Mouse (Mus musculus) lung, embryonic 14.5 days (tissue): ENCODE data around the gene Epb41l4b. TPM values are rescaled to one million over a fixed set of nuclear protein-coding genes. Genes with fewer than 3 reads are reported as not detected.

ENCODE experiments used
- ATAC-seq: fragments of 200-750 bp; cut with Nextera tagmentation; 2 replicates; pipeline ENCODE4 v1.8.0; 2017; ENCODE audit warnings: mild to moderate bottlenecking, moderate TSS enrichment, moderate library complexity; ENCODE audit not compliant: insufficient read depth
- DNase-seq: peaks from one replicate; pipeline ENCODE4 v3.0.0-alpha.2; 2015
- H3K27ac ChIP-seq: fragments of 300-500 bp; sonication (generic); 2 replicates; pipeline ENCODE4 v1.5.1; 2014; ENCODE audit warnings: low read depth, mild to moderate bottlenecking, moderate library complexity
- H3K27me3 ChIP-seq: fragments of 300-500 bp; sonication (generic); 2 replicates; pipeline ENCODE4 v1.6.1; 2014; ENCODE audit warnings: low read length, control low read depth; ENCODE audit not compliant: insufficient read depth
- H3K36me3 ChIP-seq: fragments of 300-500 bp; sonication (generic); 2 replicates; pipeline ENCODE4 v1.6.1; 2014; ENCODE audit warnings: control low read depth; ENCODE audit not compliant: insufficient read depth
- H3K4me1 ChIP-seq: fragments of 300-500 bp; sonication (generic); 2 replicates; pipeline ENCODE4 v1.6.1; 2014; ENCODE audit warnings: antibody characterized with exemption, control low read depth; ENCODE audit not compliant: insufficient read depth
- H3K4me2 ChIP-seq: fragments of 300-500 bp; sonication (generic); 2 replicates; pipeline ENCODE4 v1.6.1; 2014; ENCODE audit warnings: mild to moderate bottlenecking
- H3K4me3 ChIP-seq: fragments of 300-500 bp; sonication (generic); 2 replicates; pipeline ENCODE4 v1.5.1; 2014; ENCODE audit warnings: low read depth, low read length
- H3K9ac ChIP-seq: fragments of 300-500 bp; sonication (generic); 2 replicates; pipeline ENCODE4 v1.6.1; 2014
- H3K9me3 ChIP-seq: fragments of 300-500 bp; sonication (generic); 2 replicates; pipeline ENCODE4 v1.6.1; 2016; ENCODE audit warnings: low read depth, low read length, control low read depth
- CTCF ChIP-seq: IDR thresholded peaks from 2 replicates; pipeline ENCODE4 v1.5.1; 2016; ENCODE audit warnings: antibody characterized with exemption, low read depth
- WGBS: fragments of 180-500 bp; shearing (Covaris S2); extraction: QIAGEN DNeasy Blood & Tissue Kit; methylation state at CpG from one replicate; pipeline ENCODE4 v1.1.7; 2014; 5-methylcytosine and 5-hydroxymethylcytosine counted together
- polyA plus RNA-seq: library from polyadenylated mRNA; unstranded; fragments of >200 nt; fragmentation: Nextera tagmentation; extraction: Ambion mirVana; gene quantifications from 2 replicates; pipeline ENCODE4 v1.2.1, GENCODE M21; 2014

Epb41l4b gene
- polyA plus RNA-seq, 1 experiment from 2014 or later: 1.2 TPM

DNA sequence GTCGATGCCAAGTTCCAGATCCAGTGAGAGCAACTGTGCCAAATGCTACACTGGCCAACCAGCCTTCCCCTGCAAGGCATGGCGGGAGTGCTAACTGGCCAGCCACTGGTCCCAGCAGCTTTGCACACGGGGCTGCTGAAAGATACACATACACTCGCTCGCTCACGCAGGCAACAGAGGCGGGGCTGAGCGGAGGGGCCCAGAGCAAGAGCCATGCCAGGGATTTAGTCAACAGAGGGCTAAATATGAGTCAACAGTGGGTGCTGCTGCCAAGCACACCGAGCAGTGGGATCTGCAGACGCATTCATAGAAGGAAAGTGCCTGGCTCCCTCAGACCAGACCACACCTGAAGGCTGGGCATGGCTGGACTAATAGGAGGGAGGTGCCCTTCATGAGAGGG, 3.8 kb downstream of the Epb41l4b start:
- H3K4me1 ChIP-seq: 0 out of 2 replicates have a peak, but pooled peaks cover 6% of the 10 kb centered on the region

DNA sequence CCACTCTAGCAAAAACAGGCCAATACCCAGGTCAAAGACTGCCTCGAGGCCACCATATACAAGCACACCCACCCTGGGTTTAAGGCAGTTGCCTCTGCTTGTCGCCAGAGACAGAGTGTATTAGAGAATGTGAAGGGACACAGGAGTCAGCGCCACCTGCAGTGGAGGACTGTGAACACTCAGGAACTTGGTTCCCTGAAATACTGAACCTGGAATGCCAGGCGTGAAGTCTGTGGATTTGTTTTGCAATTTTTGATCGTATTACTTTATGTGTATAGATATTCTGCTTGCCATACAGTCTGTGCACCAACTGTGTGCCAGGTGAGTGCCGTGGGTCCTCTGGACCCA, 5.2 kb downstream of the Epb41l4b start:
- peak; percentile 39 for TF ChIP-seq CTCF
- Histone ChIP-seq H3K27ac (no peak overlapping the region), H3K9ac (no peak overlapping the region), H3K27me3 (peaks cover 34% of the 10 kb centered on the region), H3K4me3 (no peak overlapping the region), H3K36me3 (no peaks in the 10 kb centered on the region), H3K4me1 (0 out of 2 replicates have a peak, but pooled peaks cover 6% of the 10 kb centered on the region), H3K9me3 (no peaks in the 10 kb centered on the region), H3K4me2 (no peak overlapping the region)
- WGBS: 74% methylated on average over 6 of the region's 6 CpGs
- no peak for ATAC-seq
- no peak for DNase-seq

More for the DNA sequence above, 3.8 kb downstream of the Epb41l4b start:
- Histone ChIP-seq H3K36me3 (no peaks in the 10 kb centered on the region), H3K4me3 (no peak overlapping the region), H3K4me2 (no peak overlapping the region), H3K9me3 (no peaks in the 10 kb centered on the region), H3K27me3 (peaks cover 40% of the 10 kb centered on the region), H3K9ac (no peak overlapping the region), H3K27ac (no peak overlapping the region)
- peak; percentile 16; the same call in 1 of the 2 replicates for ATAC-seq
- WGBS: 46% methylated on average over 10 of the region's 10 CpGs
- DNase-seq: peak; percentile 39
- no peak for TF ChIP-seq CTCF

DNA sequence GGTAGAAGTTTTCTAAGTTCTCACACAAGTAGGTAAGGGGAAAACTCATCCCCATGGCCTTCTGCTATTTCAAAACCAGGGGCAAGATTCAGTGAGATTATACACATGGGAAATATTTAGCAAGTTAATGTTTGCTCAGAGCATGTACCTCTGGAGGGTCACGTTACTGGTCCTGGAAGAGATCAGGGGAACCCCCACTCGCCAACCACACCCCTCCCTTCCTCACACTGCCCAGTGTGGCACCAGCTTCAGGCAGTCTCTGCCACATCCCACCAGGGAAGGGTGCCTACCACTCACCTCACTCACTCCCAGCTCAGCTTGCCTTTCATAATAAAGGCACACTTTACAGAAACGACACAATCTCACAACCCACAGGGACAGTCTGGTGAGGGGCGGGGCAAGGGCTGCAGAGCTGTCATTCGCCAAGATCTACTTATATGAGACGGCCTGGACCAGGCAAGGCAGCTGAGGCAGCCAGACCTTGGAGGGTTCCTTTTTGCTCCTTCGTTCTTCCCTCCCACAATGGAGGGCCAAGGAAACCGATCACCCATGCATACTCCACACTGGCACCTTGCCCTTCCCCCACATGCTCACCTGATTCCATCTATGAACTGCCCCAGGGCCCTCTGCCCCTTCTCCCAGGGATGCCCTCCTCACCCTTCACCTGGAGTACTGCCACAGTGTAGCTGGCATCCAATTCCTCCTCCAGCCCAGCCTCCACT, 5.7 kb downstream of the Epb41l4b start:
- WGBS: 60% methylated on average over 8 of the region's 8 CpGs
- no peak for TF ChIP-seq CTCF
- no peaks in the 10 kb centered on the region for H3K36me3 ChIP-seq
- H3K4me2 ChIP-seq: no peak overlapping the region
- H3K4me1 ChIP-seq: 0 out of 2 replicates have a peak, but pooled peaks cover 6% of the 10 kb centered on the region
- no peak overlapping the region for H3K9ac ChIP-seq
- H3K27me3 ChIP-seq: peaks cover 31% of the 10 kb centered on the region
- DNase-seq: no peak
- no peak overlapping the region for H3K4me3 ChIP-seq
- H3K9me3 ChIP-seq: no peaks in the 10 kb centered on the region
- no peak for ATAC-seq
- no peak overlapping the region for H3K27ac ChIP-seq

DNA sequence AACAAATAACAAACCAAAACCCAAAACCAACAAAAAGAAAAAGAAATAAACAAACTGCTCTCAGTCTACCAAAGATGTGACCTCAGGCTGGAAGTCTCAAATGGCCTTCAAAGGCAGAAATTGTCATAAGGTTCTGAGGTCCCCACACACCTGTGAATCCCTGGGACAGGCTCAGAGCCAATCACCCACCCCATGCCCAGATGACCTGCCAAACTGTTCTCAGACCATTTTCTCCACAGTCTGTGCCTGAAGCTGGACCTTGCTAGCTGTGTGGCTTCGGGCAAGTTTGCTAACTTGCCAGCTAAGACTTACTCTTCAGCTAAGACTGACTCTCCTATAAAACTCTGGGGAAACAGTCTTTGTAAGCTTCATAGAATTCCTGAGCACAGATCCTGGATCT, 7.8 kb downstream of the Epb41l4b start:
- no peak overlapping the region for H3K27ac ChIP-seq
- ATAC-seq (no peak), DNase-seq (no peak)
- no peak overlapping the region for H3K4me2 ChIP-seq
- H3K9ac ChIP-seq: no peak overlapping the region
- no peak for TF ChIP-seq CTCF
- no peak overlapping the region for H3K4me3 ChIP-seq
- H3K4me1 ChIP-seq: no peaks in the 10 kb centered on the region
- H3K27me3 ChIP-seq: peaks cover 12% of the 10 kb centered on the region; the same call in 1 of the 2 replicates
- no peaks in the 10 kb centered on the region for H3K36me3 ChIP-seq
- H3K9me3 ChIP-seq: no peaks in the 10 kb centered on the region
- WGBS: 76% methylated on average over 1 of the region's 1 CpGs

DNA sequence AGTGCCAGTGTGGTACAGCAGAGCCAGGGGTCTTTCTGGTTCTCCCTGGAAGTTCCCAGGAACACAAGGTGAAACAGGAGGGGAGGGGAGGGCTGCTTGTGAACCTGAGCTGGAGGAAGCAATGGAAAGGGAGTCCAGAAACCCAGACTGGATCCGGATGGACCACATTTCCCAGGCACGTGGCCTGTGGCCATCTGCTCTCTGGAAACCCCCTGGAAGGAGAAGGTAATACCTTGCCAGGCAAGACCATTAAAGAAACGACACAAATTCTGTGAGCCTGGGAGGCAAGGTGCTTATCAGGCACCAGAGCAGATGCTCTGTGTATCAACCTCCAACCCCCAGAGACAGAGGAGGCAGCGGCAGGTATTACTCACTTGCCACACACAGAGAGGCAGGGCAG, 8.7 kb downstream of the Epb41l4b start:
- DNase-seq: no peak
- no peak overlapping the region for H3K4me3 ChIP-seq
- no peak overlapping the region for H3K9ac ChIP-seq
- no peak for ATAC-seq
- WGBS: 36% methylated on average over 4 of the region's 4 CpGs
- no peak overlapping the region for H3K27ac ChIP-seq
- no peak overlapping the region for H3K4me2 ChIP-seq
- no peaks in the 10 kb centered on the region for H3K36me3 ChIP-seq
- TF ChIP-seq CTCF: no peak
- no peaks in the 10 kb centered on the region for H3K4me1 ChIP-seq
- H3K9me3 ChIP-seq: no peaks in the 10 kb centered on the region
- peaks cover 3% of the 10 kb centered on the region; the same call in 1 of the 2 replicates for H3K27me3 ChIP-seq

DNA sequence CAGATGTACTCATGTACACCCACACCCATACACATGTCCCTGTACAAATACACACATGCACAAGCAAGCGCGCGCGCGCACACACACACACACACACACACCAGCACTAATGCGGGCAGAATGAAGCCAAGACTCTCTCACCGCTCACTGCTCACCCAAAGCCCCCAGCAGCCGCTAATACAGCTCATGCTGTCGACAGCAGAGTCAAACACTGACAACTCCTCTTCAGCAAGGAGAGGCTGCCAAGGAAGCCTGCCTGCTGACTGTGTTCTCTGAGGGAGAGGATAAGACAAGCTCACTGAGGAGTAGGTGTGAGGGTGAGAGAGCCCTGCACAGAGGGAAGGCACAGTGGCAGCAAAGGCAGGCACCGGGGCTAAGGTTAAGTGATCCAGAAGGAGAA, 11.4 kb downstream of the Epb41l4b start:
- Histone ChIP-seq H3K9me3 (no peaks in the 10 kb centered on the region), H3K36me3 (no peaks in the 10 kb centered on the region), H3K9ac (no peak overlapping the region), H3K4me1 (no peaks in the 10 kb centered on the region), H3K27me3 (no peaks in the 10 kb centered on the region), H3K4me2 (no peak overlapping the region), H3K4me3 (no peak overlapping the region), H3K27ac (no peak overlapping the region)
- no peak for TF ChIP-seq CTCF
- DNase-seq (no peak), ATAC-seq (no peak)
- 71% methylated on average over 10 of the region's 10 CpGs for whole genome bisulfite sequencing

DNA sequence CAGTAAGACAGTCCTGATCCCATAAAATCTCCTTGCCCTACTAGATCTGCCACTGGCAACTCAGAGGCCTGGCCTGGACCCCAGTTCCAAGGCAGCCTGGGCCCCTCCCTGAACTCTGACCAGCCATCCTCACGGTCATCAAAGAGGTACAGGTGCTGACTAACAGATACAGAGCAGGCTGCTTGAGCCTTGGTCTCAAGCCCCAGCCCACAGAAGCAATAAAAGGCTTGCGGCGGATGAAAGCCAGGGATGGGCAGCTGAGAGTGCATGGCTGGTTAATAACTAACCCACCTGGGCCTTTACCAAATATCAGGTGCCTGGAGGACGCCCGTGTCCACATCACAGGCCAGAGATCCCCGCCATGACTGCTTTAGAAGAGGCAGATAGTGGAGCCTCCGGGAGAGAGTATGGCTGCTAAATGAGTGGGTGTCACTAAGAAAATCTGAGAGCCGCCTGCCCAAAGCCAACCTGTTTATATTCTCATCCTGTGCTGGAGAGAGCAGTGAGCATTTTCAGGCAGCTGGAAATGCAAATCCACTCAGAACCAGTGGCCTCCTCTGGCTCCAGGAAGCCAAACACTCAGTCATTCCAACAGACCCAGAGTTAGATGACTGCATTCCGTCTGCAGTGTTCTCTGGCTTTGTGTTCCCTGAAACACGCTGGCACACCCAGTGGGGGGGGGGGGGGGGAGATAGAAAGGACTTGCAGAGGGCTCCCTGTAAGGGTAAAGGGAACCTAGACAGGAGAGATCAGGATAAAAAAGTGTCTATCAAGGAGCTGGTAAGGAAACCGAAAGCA, 13.3 kb downstream of the Epb41l4b start:
- ATAC-seq (peak; percentile 41; the same call in 1 of the 2 replicates), DNase-seq (no peak)
- no peaks in the 10 kb centered on the region for H3K4me1 ChIP-seq
- no peak overlapping the region for H3K4me3 ChIP-seq
- WGBS: 53% methylated on average over 11 of the region's 11 CpGs
- no peak overlapping the region for H3K9ac ChIP-seq
- no peaks in the 10 kb centered on the region for H3K9me3 ChIP-seq
- H3K36me3 ChIP-seq: no peaks in the 10 kb centered on the region
- TF ChIP-seq CTCF: no peak
- H3K4me2 ChIP-seq: no peak overlapping the region
- H3K27me3 ChIP-seq: no peaks in the 10 kb centered on the region
- no peak overlapping the region; the same call in 1 of the 2 replicates for H3K27ac ChIP-seq
